Mouse (Mus musculus) T-helper 1 cell (primary cell): Measurements from ENCODE around the gene Trmt2a.

ENCODE experiments used
- in situ Hi-C: fragments of 300-600 bp; cut with MboI, MseI; formaldehyde crosslinking; loops from one replicate; pipeline ENCODE4 v1.15.1; 2025; ENCODE audit warnings: high pct_unique_total_duplicates

Gene Trmt2a

DNA sequence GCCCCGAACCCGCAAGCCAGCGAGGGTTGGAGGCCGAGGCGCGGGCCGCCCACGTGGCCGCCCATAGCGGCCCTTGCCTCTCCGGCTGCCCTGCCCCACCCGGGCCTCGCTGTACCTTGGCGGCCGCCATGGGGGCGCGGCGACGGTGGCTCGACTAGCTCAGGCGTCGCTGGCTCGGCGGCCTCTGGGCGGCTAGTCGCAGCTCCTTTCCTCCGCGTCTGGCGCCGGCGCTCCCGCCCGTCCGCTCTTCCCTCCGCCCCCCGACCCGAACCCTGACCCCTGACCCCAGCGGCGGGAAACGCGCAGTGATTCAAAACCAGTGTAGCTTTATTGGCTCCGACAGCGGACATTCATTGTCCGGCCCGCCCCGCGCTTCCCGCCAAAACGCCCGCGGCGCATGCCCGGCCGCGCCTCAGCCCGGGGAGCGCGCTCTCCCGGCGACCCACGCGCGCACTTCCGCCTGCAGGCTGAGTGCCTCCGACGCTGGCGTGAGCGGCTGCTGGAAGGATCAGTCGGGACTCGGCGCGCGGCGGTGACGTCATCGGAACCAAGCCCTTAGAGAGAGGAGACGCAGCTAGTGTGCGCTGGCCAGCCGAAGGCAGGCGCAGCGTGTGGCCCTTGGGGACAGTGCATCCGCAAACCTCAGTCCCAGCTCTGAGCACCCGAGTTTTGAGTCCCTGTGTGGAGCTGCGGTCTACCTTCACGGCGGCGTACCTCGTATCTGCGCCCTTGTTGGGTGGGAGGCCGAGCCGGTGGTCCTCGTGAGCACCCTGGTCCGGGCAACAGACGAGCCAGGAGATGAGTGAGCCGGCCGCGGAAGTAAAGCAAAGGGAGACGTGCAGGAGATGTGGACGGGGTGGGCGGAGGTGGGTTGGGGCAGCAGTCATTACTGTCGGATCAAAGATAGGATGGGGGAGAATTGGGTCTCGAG lies at the start of gene Trmt2a, which contains the start of gene Ranbp1:
Gene Trmt2a (plus strand): TSS at position 247 of the 931 bp plus-strand sequence.
Gene Ranbp1 (minus strand): TSS at position 300 of the 931 bp plus-strand sequence.
- in situ Hi-C loops = loop anchor here (10.0 kb wide), 1 partner anchor 724 kb away; no protein-coding TSS in a partner anchor

DNA sequence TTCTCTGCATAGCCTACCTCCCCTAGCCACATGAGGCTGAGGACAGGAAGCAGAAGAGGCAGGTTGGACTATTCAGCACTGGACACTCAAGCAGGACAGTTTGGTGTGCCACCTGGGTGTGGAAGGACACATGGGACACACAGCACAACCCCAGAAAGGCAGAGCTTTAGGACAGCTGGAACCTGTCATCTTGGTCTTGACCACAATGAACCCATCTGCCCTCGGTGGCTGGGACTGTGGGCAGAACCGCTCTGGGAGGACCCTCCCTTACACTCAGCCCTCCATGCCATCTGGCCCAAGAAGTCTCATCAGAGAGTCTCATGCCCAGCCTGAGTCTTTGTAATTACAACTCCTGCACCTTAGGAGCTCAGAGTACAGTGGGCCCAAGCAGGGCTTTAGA lies 48.4 kb upstream of the Trmt2a start:
- in situ Hi-C loops = no loop called here

DNA sequence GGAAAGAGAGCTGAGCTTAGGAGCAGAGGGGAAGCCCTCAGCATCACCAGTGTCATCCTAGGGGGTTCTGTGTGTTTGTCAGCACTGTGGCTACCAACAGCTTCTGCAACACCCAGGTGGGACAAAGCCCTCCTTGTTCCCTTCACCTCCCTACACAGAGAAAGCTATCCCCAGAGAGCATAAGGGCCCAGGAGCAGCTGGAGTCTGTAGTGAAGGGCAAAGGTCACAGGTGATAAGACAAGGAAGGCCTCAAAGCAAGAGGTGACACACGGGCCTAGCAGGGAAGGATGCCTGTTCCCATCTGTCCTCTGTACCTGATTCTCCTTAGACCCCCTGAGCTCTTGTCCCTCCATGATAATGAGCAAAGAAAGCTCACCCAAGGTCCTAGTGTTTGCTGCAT lies 46.9 kb upstream of the Trmt2a start:
- in situ Hi-C loops = no loop called here

DNA sequence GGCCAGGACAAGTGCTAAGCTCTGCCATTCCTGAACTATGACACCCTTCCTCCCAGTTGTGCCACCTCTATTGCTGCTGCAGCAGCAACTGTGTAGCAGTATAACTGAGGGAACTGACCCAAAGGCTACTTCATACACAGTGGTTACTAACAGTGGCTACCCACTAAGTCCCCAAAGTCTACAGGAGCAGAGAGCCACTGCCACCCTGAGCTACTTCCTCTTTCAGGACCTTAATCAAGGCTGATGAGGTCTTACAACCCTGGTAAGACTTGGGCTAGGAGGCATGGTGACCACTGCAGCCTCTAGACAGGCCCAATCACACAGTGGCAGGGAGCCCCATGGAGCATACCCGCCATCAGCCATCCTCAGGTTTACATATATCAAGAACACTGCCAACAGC lies 46.4 kb upstream of the Trmt2a start:
- in situ Hi-C loops = no loop called here

DNA sequence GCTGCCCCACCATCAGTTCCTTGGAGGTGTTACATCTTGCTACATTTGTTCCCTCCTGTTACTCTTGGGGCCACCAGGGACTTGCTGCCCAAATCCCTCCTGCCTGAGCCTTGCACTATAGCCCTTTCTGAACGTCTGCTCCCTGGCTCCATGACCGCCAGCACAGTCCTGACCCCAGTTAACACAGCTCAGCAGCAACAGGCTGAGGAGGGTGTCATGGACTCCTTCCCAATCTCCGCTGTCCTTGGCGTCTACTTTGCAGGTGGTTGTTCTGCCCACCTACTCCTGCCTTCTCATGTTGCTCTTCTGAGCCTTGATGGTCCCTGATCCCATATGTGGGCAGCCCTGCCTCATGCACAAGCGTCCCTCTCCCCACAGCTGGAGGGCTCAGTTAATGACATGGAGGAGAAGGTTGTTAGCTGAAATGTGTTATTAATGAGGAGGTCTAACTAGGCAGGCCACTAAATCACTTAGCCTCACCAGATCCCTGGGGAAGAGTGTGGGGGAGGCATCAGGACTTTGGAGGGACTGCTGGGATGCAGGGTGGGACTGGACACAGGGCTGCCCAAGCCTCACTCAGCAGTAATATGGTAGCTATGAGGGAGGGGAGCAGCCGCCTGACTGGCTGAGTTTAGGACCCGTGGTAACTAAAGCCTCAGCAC lies 44.9 kb upstream of the Trmt2a start:
- in situ Hi-C loops = no loop called here

DNA sequence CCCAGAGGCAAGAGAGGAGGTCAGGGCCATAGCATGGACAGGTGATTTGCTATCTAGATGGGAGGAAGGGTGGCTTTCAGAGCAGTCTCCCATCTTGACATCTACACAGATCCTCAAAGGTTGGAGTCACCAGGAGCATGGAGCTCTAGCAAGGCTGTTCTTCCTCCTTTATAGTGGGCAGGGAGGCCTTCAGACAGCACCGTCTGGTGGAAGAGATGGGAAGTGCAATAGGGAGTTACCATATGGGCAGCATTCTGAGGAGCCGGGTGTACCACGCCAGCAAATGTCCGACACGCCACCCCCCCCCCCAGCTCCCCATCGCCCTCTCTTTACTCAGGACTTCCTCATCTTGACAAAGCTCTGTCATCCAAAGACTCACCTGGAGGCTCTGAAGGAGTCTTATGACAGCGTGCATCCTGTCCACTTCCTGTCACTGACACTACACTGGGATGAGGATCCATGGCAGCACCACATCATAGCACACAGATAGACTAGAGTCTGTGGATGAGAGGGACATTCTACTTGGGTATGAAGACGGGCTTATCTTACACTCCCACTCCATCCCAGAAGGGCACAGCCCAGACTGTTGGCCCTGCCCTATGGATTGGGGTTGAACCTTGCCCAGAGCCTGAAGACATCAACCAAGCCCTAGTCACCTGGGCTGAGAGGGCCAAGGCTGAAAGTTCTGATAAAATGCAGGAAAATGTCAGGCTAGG lies 37.6 kb upstream of the Trmt2a start:
- in situ Hi-C loops = loop anchor here (5.0 kb wide), 1 partner anchor 94 kb away; no protein-coding TSS in a partner anchor

DNA sequence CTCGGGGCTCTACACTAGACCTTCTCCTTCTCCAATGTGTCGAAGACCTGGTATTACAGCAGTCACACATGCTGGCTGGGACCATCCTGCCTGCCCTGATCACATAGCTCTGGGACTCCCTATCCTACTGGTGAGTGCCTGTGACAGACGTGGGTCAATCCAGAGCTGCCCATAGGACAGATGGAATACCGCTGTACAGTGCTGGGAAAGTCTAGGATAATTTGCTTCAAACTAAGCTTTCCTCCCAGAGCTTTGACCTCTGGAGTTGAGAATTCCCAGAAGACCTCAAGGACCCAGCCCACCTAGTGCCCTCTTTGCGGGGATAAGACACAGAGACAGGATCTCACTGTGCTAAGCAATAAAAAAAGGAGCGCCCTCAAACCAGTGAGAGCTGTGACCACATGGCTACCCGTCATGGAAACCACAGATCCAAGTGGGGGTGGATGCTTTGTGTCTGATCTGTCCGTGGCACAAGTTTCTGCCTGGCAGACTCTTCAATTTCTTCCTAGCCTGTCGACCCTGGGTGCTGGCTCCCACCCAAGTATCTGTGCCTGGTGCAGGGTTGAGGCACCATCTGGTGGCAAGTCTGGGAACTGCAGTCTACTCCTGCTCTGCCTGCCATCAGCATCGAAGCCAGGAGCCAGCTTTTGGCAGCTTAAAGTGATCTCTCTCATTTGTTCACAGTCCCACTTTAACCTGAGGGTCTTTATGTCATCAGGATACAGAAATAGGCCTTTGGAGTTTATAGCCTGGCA lies 36.9 kb upstream of the Trmt2a start:
- in situ Hi-C loops = loop anchor here (5.0 kb wide), 1 partner anchor 94 kb away; no protein-coding TSS in a partner anchor

DNA sequence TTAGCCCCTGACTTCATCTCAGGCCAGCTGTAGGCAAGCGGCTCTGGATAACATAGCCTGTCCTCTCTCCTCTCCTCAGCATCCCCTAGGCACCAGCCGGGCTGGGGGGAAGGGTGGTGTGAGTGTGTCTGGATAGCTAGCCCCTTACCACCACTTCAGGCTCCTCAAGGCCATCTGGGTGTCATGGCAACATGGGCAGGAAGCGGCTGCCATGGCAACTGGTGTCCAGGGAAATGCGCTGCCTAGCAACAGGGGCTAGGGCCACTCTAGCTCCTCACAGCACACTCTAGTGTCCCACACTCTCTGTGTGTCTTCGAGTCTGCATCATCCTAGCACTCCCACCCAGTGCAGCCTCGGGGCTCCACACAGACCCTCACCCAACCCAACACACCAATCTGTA lies 34.8 kb upstream of the Trmt2a start:
- in situ Hi-C loops = loop anchor here (5.0 kb wide), 1 partner anchor 96 kb away; no protein-coding TSS in a partner anchor

DNA sequence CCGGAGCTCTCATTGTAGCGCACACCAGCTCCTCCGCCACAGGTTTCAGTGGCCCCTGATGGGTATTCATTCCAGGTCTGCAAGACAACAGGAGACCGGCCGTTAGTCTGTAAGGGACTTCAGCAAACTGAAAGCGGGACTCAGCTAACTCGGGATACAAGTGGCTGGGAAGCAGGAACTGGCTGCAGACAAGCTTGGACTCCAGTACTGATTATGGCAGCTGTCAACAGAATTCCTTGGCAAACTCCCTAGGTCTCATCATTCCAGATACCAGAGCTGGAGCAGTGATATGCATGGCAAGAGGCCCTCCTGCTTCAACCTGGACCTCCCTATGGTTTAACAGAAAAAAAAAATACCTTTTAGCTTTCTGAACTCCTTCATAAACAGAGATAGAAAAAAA lies 33.6 kb upstream of the Trmt2a start:
- in situ Hi-C loops = loop anchor here (5.0 kb wide), 1 partner anchor 98 kb away; no protein-coding TSS in a partner anchor

DNA sequence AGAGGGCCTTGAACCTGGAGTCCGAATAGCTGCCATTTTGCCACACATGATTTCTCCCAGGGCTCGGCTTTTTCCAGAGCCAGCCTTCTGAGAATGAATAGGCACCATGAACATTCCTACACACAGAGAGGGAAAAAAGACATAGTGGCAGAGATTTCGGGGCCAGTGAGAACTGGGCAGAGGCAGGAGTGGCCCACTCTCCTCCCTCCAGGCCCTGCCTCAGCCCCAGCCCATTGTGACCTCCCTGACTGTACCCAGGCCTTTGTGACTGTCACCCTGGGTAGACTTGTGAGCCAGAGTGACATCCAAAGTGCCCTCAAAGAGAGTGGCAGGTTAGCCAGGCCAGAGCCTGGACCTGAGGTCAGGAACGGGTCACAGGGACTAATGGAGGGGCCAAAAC lies 30.9 kb upstream of the Trmt2a start, which contains the start of gene Ccdc188:
Gene Ccdc188 (plus strand): TSS at position 301 of the 400 bp plus-strand sequence.
- in situ Hi-C loops = no loop called here

DNA sequence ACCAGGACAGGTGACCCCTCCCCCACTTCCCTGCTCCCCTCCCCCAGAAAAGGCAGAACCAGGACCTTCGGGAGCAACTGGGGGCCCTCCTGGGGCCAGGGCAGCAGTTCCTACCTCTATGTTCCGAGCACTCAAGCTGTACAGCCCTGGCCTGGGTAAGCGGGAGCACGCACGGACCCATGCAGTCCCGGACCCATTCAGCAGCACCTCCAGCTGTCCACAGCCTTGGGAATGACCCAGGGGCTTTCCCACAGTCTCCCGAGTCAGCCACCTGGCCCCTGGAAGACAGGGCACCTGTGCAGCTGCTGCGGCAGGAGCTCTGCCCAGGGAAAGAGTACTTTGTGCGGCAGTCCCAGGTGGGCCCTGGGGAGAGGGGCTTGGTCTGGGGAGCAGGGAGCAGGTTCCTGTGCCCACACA lies 29.9 kb upstream of the Trmt2a start:
- in situ Hi-C loops = no loop called here

DNA sequence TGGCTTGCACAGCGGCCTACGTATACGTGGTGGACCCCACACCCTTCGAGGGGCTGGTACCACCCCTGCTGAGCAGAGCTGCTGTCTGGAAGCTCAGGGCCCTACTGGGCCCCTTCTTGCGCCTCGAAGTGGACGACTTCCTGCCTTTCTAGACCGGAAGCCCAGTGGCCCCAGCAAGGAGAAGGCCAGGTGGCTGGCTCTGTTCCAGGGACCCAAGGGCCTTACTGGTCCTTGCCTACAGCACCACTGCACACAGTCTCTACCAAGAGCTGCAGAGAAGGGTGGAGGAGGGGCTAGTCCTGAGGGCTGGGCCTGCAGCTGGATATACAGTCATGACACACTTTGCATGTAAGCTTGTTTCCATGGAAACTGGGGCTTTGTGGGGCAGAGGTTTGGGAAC lies 28.5 kb upstream of the Trmt2a start:
- in situ Hi-C loops = no loop called here

DNA sequence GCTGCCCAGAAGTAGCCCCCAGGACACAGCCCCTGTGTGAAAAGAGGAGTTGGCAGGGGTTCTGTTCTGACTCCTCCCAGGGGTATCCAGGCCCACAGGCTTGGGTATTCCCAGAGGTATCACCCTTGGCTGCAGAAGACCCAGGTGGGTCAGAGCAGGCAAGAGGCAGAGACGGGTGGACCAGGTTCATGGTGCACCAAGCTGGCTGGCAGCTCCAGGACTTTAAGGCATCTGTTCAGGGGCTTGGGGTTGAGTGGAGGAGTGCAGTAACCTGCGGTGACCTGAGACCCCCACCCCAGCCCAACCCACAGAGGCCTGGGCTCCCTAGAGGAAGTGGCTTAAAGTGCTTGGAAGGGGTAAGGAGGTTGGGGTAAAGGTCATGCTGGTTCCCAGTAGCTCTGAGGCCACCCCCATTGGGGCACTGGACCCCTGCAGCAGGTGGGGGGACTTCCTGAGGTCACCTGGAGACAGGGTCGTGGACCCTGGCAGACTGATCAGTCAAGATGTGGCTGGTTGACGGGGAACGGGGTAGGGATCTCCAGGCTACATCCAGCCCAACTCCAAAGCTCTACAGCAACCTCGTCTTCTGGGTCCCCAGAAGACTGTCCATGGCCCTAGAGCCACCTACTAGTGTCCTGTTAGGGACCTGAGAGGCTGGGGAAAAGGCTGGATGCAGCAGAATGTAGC lies 27.5 kb upstream of the Trmt2a start:
- in situ Hi-C loops = no loop called here

DNA sequence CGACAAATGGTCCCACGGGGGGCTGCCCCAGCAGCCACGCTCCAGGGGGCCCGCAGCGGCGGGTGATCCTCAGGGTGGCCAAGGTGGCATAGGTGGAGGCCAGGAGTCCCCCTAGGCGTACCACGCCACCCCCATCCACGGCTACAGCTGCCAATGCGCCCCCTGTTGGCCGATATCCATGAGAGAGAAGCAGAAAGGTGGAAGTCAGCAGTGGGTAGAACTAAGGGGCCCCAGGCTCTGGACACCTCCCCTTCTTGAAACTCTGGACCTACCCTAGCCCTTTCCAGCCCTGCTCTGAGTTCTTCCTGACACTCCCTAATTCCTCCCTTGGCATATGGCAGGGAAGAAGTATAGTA lies 27.0 kb upstream of the Trmt2a start:
- in situ Hi-C loops = no loop called here

DNA sequence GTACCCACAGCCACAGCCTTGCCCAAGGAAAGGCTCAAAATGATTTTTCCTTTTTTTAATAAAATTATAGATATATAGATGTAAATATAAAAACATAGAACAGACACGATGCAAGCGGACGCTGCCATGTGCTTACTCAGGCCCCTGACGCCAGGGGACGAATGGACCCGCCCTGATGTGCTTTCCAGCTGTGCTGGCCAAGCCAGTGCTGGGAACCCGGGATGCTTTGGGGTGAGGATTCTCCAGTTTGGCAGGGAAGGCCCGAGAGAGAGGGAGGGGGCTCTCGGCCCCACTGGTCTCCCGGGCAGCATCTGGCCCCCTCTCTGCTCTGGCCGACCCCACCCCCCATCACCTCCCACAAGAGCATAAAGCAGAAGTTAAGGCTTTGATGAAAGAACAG lies 26.3 kb upstream of the Trmt2a start:
- in situ Hi-C loops = no loop called here

DNA sequence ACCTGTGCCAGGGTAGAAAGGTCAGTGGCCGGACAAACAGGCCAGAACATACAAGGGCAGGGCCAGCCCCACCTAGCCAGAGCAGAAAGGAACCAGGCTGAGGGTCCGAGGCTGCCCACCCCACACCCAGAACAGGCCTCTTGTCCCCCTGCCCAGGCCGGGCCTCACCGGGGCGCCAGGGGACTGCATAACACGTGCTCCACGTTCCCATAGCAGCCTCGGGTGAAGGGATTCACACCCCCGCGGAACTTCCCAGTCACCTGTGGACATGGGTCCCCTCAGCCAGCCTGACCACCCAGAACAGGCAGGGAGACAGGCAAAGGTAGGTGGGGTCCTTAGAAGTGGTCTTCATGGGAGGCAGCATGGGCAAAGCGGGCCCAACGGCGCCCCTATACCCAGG lies 21.3 kb upstream of the Trmt2a start:
- in situ Hi-C loops = no loop called here

DNA sequence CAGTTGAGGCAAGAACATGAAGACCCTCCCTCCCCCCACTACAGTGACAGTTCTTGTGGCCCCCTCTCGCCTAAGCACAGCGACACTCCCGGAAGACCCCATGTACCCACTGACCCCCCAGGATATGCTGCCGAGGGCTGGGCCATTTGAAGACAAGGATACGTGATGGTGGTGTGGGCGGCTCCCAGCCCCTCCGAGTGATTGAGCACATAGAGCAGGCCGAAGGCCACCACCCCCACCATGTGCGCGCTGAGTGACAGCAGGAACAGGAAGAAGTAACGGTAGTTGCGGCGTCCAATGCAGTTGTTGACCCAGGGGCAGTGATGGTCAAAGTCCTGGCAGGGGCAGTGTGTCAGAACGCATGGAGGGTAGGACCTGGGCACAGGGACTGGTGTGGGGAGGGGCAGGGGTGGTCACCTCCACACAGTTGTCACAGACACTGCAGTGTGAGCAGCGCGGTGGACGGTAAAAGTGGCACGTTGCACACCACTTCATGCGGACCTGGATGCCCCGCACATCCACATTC lies 20.5 kb upstream of the Trmt2a start:
- in situ Hi-C loops = no loop called here

DNA sequence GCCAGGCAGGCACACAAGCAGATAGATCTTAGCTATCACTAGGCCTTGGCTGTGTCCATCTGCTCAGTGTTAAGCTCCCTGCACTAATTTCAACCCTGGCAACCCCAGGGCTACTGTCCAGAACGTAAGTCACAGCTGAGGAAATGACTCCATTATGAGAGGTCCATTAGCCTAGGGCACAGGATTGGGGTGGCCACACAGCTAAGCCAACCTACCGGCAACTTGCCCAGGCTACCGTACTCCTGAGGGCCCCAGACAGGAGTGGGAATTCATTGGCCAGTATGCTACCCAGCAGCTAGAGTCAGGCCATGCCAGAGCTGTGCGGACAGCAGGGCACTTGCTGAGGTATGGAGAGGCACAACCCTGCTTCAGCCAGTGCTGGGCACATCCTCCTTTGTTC lies 19.6 kb upstream of the Trmt2a start:
- in situ Hi-C loops = no loop called here

DNA sequence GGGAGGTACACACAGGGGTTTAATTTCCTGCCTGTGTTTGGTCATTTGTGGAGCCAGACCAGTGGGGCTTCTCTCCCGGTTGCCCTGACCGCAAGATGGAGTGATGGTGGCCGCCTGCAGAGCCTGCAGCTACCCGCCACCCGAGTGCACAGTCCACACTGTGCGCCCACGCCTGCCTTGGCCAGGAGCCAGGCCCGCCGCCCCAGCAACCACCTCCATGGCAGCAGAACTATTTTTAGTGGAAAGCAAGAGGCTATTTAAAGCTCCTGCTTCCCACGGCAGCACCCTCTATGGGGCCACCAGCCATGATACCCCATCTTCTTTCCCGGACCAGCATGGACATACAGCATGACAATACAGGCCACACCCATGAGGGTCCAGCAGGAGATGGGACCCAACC lies 18.9 kb upstream of the Trmt2a start:
- in situ Hi-C loops = no loop called here

DNA sequence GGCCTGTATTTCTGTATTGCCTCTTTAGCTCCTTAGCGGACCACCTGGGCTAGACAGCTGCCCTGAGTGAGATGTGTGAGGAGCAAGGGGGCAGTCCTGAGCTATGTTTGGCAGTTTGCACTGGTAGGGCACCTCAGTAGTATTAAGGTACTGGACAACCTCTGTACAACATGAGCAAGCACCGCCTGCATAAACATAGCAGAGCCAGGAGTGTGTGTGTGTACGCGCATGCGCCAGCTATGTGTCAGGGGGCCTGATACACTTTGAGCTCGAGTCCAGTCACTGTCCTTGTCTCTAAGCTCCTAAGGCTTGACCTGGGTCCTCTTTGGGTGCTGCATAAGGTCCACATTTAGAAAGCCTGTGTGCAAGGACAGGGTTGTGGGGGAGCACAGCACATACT lies 17.9 kb upstream of the Trmt2a start:
- in situ Hi-C loops = no loop called here
